Mouse (Mus musculus): Measurements from ENCODE around the gene Fam57b. TPM values are rescaled to one million over a fixed set of nuclear protein-coding genes. Genes with fewer than 3 reads are reported as not detected.

The Fam57b gene
- polyA plus RNA-seq, 1 experiment from 2014 or later: 27.0 TPM

DNA sequence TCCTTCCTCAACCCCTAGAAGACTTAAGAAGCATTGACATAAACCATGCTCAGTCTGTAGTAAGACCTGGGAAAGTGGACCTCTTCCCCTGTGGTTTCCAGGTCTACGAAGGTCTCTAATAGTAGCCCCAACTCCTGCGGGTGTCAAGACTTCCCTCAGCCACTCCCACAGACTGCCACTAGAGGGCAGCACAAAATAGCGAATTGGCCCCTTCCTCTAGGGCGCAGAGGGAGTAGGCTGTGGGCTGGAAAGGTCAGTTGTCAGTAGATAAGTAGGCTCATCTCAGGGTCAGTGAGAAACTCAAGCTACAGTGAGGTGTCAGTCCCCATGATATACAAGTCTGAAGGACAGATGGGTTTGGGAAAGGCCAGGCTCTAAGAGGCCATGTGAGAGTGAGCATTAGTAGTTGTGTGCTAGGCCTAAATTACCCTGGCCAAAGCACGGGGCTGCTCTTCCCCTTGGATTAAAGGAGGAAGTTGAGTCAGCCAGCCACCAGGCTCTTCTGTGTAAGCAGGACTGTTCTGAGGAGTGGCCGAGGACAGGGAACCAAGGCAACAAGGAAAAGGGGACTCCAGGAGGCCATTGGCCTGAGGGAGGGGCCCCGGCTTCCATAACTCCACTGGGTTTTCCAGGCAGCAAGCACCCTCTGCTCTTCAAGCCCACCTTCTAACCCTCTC is 24.5 kb downstream of the Fam57b start:
- WGBS: 25% methylated on average over 7 of the region's 7 CpGs
- Histone ChIP-seq H3K4me3 (0 out of 2 replicates have a peak overlapping the region, but pooled peaks have one; percentile 69), H3K36me3 (ENCODE audit: poor library complexity, severe bottlenecking) (no peaks in the 10 kb centered on the region), H3K4me1 (peaks cover 41% of the 10 kb centered on the region), H3K4me2 (peak overlapping the region; percentile 76), H3K9ac (peak overlapping the region; percentile 83), H3K9me3 (replicated peaks) (no peaks in the 10 kb centered on the region; the same call in 1 of the 2 replicates), H3K27ac (peak overlapping the region; percentile 78), H3K27me3 (no peaks in the 10 kb centered on the region; the same call in 1 of the 2 replicates)
- ATAC-seq: peak; percentile 28; the same call in 1 of the 2 replicates

DNA sequence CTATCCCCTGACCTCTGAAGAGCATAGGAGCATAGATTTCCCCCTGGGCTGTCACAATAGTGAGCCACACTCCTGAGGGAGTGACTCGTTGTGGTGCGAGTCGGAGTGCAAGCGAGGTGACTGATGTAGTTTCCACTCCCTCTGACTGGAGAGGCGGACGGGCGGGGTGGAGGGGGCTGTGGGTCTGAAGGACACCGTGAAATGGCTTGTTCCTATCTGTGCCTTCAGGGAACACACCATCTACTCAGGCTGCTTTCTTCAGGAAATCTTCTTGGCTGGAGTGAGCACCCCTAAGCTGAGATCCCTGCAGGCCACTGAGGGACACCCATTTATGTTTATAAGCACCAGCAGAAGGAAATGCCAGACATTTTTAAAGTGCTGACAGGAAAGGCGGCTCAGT is 25.3 kb downstream of the Fam57b start:
- H3K9ac ChIP-seq: peak overlapping the region; percentile 83
- H3K4me1 ChIP-seq: peaks cover 46% of the 10 kb centered on the region
- peak; percentile 41 for ATAC-seq
- 18% methylated on average over 9 of the region's 9 CpGs for WGBS
- H3K4me3 ChIP-seq: peak overlapping the region; percentile 69
- H3K27me3 ChIP-seq: no peaks in the 10 kb centered on the region
- H3K36me3 ChIP-seq (ENCODE audit: poor library complexity, severe bottlenecking): no peaks in the 10 kb centered on the region
- peak overlapping the region; percentile 76 for H3K4me2 ChIP-seq
- H3K9me3 ChIP-seq (replicated peaks): no peaks in the 10 kb centered on the region; the same call in 1 of the 2 replicates
- H3K27ac ChIP-seq: peak overlapping the region; percentile 78

DNA sequence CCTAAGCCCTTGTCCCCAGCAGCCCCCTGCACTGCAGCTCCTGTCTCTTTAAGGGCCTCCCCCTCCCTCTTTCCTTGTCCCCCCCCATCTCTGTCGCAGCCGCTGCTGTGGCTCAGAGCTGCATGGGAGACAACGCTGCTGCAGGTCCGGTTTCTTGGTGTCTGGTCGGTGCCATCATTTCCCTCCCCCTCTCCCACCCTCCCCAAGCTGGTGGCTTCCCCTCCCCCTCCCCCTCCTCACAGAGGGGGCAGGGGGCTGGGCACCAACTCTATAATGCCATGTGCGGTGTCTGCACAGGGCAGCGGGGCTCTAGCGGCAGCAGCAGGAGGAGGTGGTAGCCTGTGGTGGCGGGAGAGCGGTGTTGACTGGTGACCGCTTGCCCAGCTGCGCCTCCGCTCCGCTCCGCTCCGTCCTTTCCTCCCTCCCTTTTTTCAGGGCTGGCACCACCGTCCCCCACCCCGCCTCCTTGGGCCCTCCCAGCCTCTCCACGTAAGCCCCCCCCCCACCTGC is 25.8 kb downstream of the Fam57b start:
- Histone ChIP-seq H3K36me3 (ENCODE audit: poor library complexity, severe bottlenecking) (no peaks in the 10 kb centered on the region), H3K4me3 (peak overlapping the region; percentile 69), H3K27me3 (no peaks in the 10 kb centered on the region), H3K27ac (peak overlapping the region; percentile 78), H3K9me3 (replicated peaks) (no peaks in the 10 kb centered on the region; the same call in 1 of the 2 replicates), H3K9ac (peak overlapping the region; percentile 83), H3K4me1 (peaks cover 46% of the 10 kb centered on the region), H3K4me2 (peak overlapping the region; percentile 76)
- WGBS: 0% methylated on average over 6 of the region's 19 CpGs
- ATAC-seq: peak; percentile 80

DNA sequence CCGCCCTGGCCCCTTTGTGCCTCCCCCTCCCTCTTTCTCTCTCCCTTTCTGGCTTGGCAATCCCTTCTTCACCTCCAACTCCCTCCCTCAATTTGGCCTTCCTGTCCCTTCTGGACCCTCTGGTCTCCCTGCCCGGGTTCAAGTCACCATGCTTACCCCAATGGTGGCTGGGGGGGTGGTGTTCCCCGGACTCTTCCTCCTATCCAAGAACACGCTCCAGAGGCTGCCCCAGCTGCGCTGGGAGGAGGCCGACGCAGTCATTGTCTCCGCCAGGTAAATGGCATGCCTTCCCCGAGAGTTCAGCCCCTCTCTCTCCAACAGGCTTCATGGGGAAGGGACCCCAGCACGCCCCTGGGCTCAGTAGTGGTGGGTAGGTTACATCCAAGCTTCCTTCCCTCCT is 26.5 kb downstream of the Fam57b start:
- Histone ChIP-seq H3K4me2 (peak overlapping the region; percentile 76), H3K36me3 (ENCODE audit: poor library complexity, severe bottlenecking) (peaks cover 5% of the 10 kb centered on the region), H3K27ac (peak overlapping the region; percentile 78), H3K27me3 (no peaks in the 10 kb centered on the region), H3K9me3 (replicated peaks) (no peaks in the 10 kb centered on the region; the same call in 1 of the 2 replicates), H3K4me3 (peak overlapping the region; percentile 69), H3K4me1 (peaks cover 46% of the 10 kb centered on the region), H3K9ac (peak overlapping the region; percentile 83)
- 4% methylated on average over 10 of the region's 10 CpGs for WGBS
- ATAC-seq: no peak

DNA sequence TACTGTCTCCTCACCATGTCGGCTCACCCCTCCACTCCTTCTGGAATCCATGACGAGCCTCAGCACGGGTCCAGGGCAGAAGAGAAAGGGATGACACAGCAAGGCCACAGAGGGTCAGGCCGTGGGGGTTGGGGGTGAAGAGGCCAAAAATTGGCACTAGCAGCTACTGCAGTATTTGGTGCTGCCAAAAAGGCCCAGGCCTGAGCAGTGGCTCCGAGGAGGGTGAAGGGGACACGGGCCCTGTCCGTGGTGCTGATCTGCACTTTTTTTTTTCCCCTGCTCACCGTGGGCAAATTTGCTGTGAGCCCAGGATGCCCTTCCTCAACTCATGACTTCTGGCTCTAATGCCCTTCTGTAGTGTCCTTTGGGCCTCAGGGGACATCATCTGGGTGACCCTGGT is 27.9 kb downstream of the Fam57b start:
- Histone ChIP-seq H3K4me3 (no peak overlapping the region), H3K36me3 (ENCODE audit: poor library complexity, severe bottlenecking) (peaks cover 15% of the 10 kb centered on the region), H3K4me2 (peak overlapping the region; percentile 76), H3K27ac (no peak overlapping the region), H3K27me3 (no peaks in the 10 kb centered on the region), H3K4me1 (peaks cover 46% of the 10 kb centered on the region), H3K9ac (no peak overlapping the region), H3K9me3 (replicated peaks) (no peaks in the 10 kb centered on the region)
- no peak for ATAC-seq
- 27% methylated on average over 8 of the region's 8 CpGs for WGBS

DNA sequence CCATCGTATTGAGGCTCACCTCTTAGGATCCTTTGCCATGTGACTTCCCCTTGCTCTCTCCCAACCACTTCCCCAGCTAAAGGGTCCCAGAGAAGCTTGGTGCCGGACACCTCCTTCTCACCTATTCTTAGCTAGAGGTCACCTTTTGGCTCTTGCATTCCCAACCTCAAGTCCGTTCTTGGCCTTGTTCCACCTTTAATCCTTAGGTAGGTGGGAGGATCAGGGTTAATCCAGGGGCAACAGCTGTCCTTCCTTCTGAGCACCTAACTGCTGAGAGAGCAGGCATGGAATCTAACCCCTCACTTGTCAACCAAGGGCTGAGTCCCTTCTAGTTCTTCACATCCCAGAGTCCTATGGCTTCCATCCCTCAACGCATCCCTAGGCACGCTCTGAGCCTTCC is 28.5 kb downstream of the Fam57b start:
- whole genome bisulfite sequencing: 78% methylated on average over 5 of the region's 5 CpGs
- 0 out of 2 replicates have a peak overlapping the region, but pooled peaks have one; percentile 16 for H3K9ac ChIP-seq
- no peak for ATAC-seq
- peak overlapping the region; percentile 76; the same call in 1 of the 2 replicates for H3K4me2 ChIP-seq
- H3K9me3 ChIP-seq (replicated peaks): no peaks in the 10 kb centered on the region
- H3K4me1 ChIP-seq: peaks cover 46% of the 10 kb centered on the region
- no peaks in the 10 kb centered on the region for H3K27me3 ChIP-seq
- peaks cover 15% of the 10 kb centered on the region for H3K36me3 ChIP-seq (ENCODE audit: poor library complexity, severe bottlenecking)
- H3K4me3 ChIP-seq: no peak overlapping the region
- H3K27ac ChIP-seq: no peak overlapping the region

DNA sequence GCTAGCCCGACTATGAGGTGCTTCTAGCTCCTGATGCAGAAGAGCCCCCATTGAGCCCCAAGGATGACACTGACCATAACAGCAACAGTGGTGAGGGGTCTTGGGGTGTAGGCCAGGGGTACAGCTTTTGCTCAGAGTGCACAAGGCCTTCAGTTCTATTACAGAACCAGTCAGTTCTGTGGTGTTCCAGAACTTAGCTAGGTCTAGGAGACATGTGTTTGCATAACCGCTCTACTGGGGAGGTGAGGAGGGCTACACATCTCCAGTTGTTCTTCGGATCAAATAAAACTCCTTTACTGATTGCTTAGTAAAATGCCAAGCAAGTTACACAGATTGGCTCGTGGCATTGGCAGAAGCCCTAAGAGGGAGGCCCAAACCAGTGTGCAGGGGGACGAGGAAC is 34.1 kb downstream of the Fam57b start, which contains the start of gene 4930451I11Rik:
Gene 4930451I11Rik (minus strand): TSS at position 101 of the 400 bp plus-strand sequence.
- peak; percentile 22 for ATAC-seq
- Histone ChIP-seq H3K27me3 (no peaks in the 10 kb centered on the region), H3K36me3 (ENCODE audit: poor library complexity, severe bottlenecking) (peaks cover 15% of the 10 kb centered on the region), H3K4me3 (peak within 1 kb of the TSS; percentile 35), H3K9me3 (replicated peaks) (no peaks in the 10 kb centered on the region), H3K9ac (peak within 1 kb of the TSS; percentile 52), H3K4me2 (peak within 1 kb of the TSS; percentile 66), H3K4me1 (peaks cover 10% of the 10 kb centered on the region), H3K27ac (peak within 1 kb of the TSS; percentile 31; the same call in 1 of the 2 replicates)
- WGBS: 59% methylated on average over 5 of the region's 5 CpGs

DNA sequence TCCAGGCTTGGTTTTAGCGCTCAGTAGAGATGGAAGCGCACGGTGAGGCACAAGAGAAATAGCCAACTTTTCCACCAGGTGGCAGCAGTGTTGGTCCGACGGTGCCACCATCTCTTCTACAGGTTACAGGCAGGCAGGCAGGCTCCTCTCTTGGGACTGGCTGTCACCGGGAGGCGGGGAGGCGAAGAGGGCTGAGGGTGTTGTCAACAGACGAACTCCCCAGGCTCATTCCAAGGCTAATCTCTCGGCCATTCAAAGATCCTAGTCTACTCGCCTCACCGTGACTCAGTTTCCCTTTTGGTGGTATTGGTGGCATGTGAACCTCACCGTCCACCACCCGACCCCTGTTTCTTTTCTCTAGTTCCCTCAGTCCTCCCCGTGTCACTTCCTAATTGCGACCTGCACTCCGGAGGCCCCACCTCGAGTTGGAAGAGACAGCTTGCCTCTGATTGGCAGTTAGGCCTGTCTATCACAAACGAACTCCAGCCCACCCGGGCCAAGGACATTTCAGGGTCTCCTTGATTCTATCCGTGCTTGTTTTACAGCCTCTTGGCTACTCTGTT is 34.6 kb downstream of the Fam57b start:
- H3K27ac ChIP-seq: no peak overlapping the region
- ATAC-seq: peak; percentile 90
- H3K9ac ChIP-seq: peak overlapping the region; percentile 52
- H3K9me3 ChIP-seq (replicated peaks): no peaks in the 10 kb centered on the region
- WGBS: 2% methylated on average over 21 of the region's 21 CpGs
- peaks cover 10% of the 10 kb centered on the region for H3K4me1 ChIP-seq
- H3K4me3 ChIP-seq: peak overlapping the region; percentile 35
- H3K27me3 ChIP-seq: no peaks in the 10 kb centered on the region
- peaks cover 15% of the 10 kb centered on the region for H3K36me3 ChIP-seq (ENCODE audit: poor library complexity, severe bottlenecking)
- peak overlapping the region; percentile 66 for H3K4me2 ChIP-seq

DNA sequence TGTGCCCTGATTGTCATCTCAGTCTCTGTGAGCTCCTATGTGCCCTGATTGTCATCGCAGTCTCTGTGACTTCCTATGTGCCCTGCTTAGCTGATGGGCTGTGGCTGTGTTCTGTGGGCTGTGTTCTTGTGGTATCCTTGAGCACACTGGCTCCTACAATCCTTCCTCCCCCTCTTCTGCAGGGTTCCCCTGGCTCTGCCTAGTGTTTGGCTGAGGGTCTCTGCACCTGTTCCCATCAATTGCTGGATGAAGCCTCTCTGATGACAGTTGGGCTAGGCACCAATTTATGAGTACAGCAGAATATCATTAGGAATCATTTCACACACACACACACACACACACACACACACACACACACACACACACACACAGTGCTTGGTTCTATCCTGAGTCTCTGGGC is 35.8 kb downstream of the Fam57b start:
- H3K4me1 ChIP-seq: peaks cover 5% of the 10 kb centered on the region
- H3K27me3 ChIP-seq: no peaks in the 10 kb centered on the region
- H3K9me3 ChIP-seq (replicated peaks): no peaks in the 10 kb centered on the region
- H3K4me3 ChIP-seq: no peak overlapping the region
- H3K27ac ChIP-seq: no peak overlapping the region
- peaks cover 15% of the 10 kb centered on the region for H3K36me3 ChIP-seq (ENCODE audit: poor library complexity, severe bottlenecking)
- WGBS: 96% methylated on average over 1 of the region's 1 CpGs
- no peak overlapping the region for H3K4me2 ChIP-seq
- ATAC-seq: no peak
- H3K9ac ChIP-seq: no peak overlapping the region

DNA sequence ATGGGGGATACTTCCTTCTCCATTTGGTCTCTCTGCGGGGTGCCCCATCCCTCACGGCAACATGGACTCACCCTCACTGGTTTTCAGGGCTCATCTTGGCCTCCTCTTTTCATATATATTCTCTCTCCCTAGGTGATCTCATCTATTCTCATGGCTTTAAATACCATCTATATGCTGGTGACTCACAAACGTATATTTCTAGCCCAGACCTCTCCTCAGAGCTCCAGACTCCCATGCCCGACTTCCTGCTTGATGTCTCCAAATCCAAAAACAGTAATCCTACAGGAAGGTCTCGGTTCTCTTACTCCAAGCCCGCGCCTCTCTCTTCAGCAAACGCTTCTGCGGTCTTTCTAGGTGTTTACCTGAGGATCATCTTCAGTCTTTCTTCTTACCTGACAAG is 45.8 kb downstream of the Fam57b start:
- H3K9ac ChIP-seq: no peak overlapping the region
- 84% methylated on average over 9 of the region's 9 CpGs for WGBS
- H3K4me1 ChIP-seq: peaks cover 12% of the 10 kb centered on the region
- no peak overlapping the region for H3K4me3 ChIP-seq
- H3K27me3 ChIP-seq: peaks cover under 1% of the 10 kb centered on the region
- H3K36me3 ChIP-seq (ENCODE audit: poor library complexity, severe bottlenecking): no peaks in the 10 kb centered on the region
- H3K9me3 ChIP-seq (replicated peaks): no peaks in the 10 kb centered on the region
- no peak overlapping the region for H3K27ac ChIP-seq
- H3K4me2 ChIP-seq: no peak overlapping the region
- no peak for ATAC-seq

DNA sequence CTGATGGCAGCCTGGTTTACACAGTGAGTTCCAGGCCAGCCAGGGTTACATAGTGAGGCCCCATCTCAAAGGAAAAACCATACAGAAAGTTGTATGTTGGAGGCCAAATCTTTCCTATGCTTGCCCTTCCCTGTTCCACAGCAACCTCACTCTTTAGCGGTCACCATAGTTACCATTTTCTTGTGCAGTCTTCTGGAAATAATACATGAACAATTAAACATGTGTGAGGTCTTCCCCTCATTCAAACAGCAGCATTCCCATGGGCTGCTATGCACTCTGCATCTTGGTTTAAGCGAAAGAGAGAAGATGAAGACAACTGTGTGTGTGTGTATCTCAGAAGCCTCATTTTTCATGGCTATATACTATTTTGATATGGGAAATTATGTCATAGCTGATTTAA is 48.0 kb downstream of the Fam57b start:
- ATAC-seq: no peak
- WGBS: 16% methylated on average over 2 of the region's 2 CpGs
- Histone ChIP-seq H3K4me2 (no peak overlapping the region), H3K4me1 (peaks cover 21% of the 10 kb centered on the region), H3K27me3 (peaks cover 17% of the 10 kb centered on the region), H3K36me3 (ENCODE audit: poor library complexity, severe bottlenecking) (no peaks in the 10 kb centered on the region), H3K9ac (no peak overlapping the region), H3K4me3 (no peak overlapping the region), H3K9me3 (replicated peaks) (no peaks in the 10 kb centered on the region), H3K27ac (no peak overlapping the region)

DNA sequence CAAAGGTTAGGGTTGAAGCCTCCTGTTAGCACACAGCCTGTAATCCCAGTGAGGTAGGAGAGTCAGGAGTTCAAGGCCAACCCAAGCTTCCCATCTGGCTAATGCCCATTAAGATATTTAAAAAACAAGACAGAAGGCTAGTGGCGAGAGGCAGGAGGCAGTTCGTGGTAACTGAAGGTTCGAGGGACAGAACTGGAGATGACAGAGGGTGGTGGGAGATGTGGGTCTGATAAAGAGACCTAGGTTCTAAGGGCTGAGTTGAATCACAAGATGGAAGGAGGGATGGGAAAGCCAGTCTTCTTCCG is 49.6 kb downstream of the Fam57b start, which contains the start of gene Doc2a:
Gene Doc2a (plus strand): TSS at position 301 of the 305 bp plus-strand sequence.
- H3K27me3 ChIP-seq: peaks cover 17% of the 10 kb centered on the region
- peak within 1 kb of the TSS; percentile 58 for H3K4me3 ChIP-seq
- H3K4me2 ChIP-seq: peak within 1 kb of the TSS; percentile 100
- H3K36me3 ChIP-seq (ENCODE audit: poor library complexity, severe bottlenecking): peaks cover 5% of the 10 kb centered on the region
- no peak within 1 kb of the TSS for H3K27ac ChIP-seq
- no peaks in the 10 kb centered on the region for H3K9me3 ChIP-seq (replicated peaks)
- H3K9ac ChIP-seq: peak within 1 kb of the TSS; percentile 75
- no peak for ATAC-seq
- WGBS: 25% methylated on average over 4 of the region's 4 CpGs
- H3K4me1 ChIP-seq: peaks cover 21% of the 10 kb centered on the region
